Mouse (Mus musculus) hindbrain, embryonic 11.5 days (tissue): ENCODE data around the gene Cwf19l1. TPM values are rescaled to one million over a fixed set of nuclear protein-coding genes. Genes with fewer than 3 reads are reported as not detected.

Source experiments
- ATAC-seq: fragments of 200-750 bp; cut with Nextera tagmentation; 2 replicates; pipeline ENCODE4 v1.8.0; 2017; ENCODE audit warnings: mild to moderate bottlenecking, moderate TSS enrichment, moderate library complexity; ENCODE audit not compliant: low FRiP score
- DNase-seq: peaks from one replicate; pipeline ENCODE4 v3.0.0-alpha.2; 2015; ENCODE audit warnings: low spot score
- H3K27ac ChIP-seq: fragments of 300-500 bp; sonication (generic); 2 replicates; pipeline ENCODE4 v1.5.1; 2014; ENCODE audit warnings: mild to moderate bottlenecking, low read depth, low read length
- H3K27me3 ChIP-seq: fragments of 300-500 bp; sonication (generic); 2 replicates; pipeline ENCODE4 v1.6.1; 2014; ENCODE audit warnings: mild to moderate bottlenecking, low read length, moderate library complexity, mixed read lengths; ENCODE audit not compliant: control insufficient read depth, insufficient read depth
- H3K36me3 ChIP-seq: fragments of 300-500 bp; sonication (generic); 2 replicates; pipeline ENCODE4 v1.6.1; 2014; ENCODE audit warnings: mild to moderate bottlenecking, low read length, moderate library complexity, mixed read lengths; ENCODE audit not compliant: control insufficient read depth, insufficient read depth
- H3K4me1 ChIP-seq: fragments of 300-500 bp; sonication (generic); replicated peaks from 2 replicates; pipeline ENCODE4 v1.6.1; 2014; ENCODE audit warnings: low read length, mixed read lengths; ENCODE audit not compliant: control insufficient read depth, insufficient read depth
- H3K4me2 ChIP-seq: fragments of 300-500 bp; sonication (generic); replicated peaks from 2 replicates; pipeline ENCODE4 v1.6.1; 2014; ENCODE audit warnings: mild to moderate bottlenecking, low read depth, low read length
- H3K4me3 ChIP-seq: fragments of 300-500 bp; sonication (generic); 2 replicates; pipeline ENCODE4 v1.5.1; 2014; ENCODE audit warnings: low read depth, low read length
- H3K9ac ChIP-seq: fragments of 300-500 bp; sonication (generic); 2 replicates; pipeline ENCODE4 v1.6.1; 2014; ENCODE audit warnings: low read depth, low read length
- H3K9me3 ChIP-seq: fragments of 300-500 bp; sonication (generic); 2 replicates; pipeline ENCODE4 v1.6.1; 2016; ENCODE audit warnings: low read length; ENCODE audit not compliant: control insufficient read depth
- WGBS: fragments of 180-500 bp; shearing (Covaris S2); extraction: QIAGEN DNeasy Blood & Tissue Kit; methylation state at CpG from one replicate; pipeline ENCODE4 v1.1.7; 2014; 5-methylcytosine and 5-hydroxymethylcytosine counted together
- polyA plus RNA-seq: library from polyadenylated mRNA; unstranded; fragments of >200 nt; fragmentation: Nextera tagmentation; extraction: Ambion mirVana; gene quantifications from 2 replicates; pipeline ENCODE4 v1.2.1, GENCODE M21; 2014

Cwf19l1 gene
- polyA plus RNA-seq, 1 experiment from 2014 or later: 40.5 TPM

- Histone ChIP-seq H3K4me1 (peaks cover 5% of the 10 kb centered on the region; the same call in 1 of the 2 replicates), H3K4me2 (peak overlapping the region; percentile 83), H3K36me3 (peaks cover 2% of the 10 kb centered on the region; the same call in 1 of the 2 replicates), H3K9me3 (no peaks in the 10 kb centered on the region), H3K27me3 (no peaks in the 10 kb centered on the region), H3K4me3 (peak overlapping the region; percentile 97), H3K27ac (no peak overlapping the region), H3K9ac (peak overlapping the region; percentile 93)
- ATAC-seq (peak; percentile 53; the same call in 1 of the 2 replicates), DNase-seq (peak; percentile 29)
- WGBS: 30% methylated on average over 22 of the region's 22 CpGs
Observed at GRCm38 (mm10) chr19:44107661-44108521, 27.8 kb downstream of the Cwf19l1 start.

GRCm38 (mm10) chr19:44106831-44107660 lies 28.6 kb downstream of the Cwf19l1 start, which contains the start of gene Chuk:
Gene Chuk, minus strand, starts transcription at chr19:44107480.
- Histone ChIP-seq H3K9me3 (no peaks in the 10 kb centered on the region), H3K9ac (peak within 1 kb of the TSS; percentile 93), H3K4me3 (peak within 1 kb of the TSS; percentile 97), H3K4me1 (peaks cover 5% of the 10 kb centered on the region; the same call in 1 of the 2 replicates), H3K27me3 (no peaks in the 10 kb centered on the region), H3K27ac (peak within 1 kb of the TSS; percentile 60; the same call in 1 of the 2 replicates), H3K4me2 (peak within 1 kb of the TSS; percentile 83), H3K36me3 (0 out of 2 replicates have a peak, but pooled peaks cover 2% of the 10 kb centered on the region)
- DNase-seq (peak; percentile 98), ATAC-seq (peak; percentile 99)
- 1% methylated on average over 67 of the region's 67 CpGs for WGBS

DNA sequence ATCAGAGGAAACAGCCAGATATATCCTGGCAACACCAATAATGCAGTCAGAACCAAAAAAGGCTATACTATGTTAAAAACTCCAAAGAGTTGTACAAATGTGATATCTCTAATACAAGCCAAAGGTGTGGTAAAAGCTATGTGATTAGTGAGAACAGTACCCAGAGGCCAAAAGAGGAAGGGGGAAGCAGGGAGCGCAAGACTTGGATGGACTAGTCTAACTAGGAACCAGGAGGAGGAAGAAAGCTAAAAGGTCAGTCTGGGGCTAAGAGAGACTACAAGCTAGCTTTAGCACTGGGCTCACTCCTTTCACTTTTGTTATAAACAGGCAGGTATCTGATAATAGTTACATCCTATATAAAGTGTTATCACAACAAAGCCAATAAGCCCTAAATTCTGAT lies 31.3 kb downstream of the Cwf19l1 start:
- WGBS: 90% methylated on average over 1 of the region's 1 CpGs
- no peaks in the 10 kb centered on the region for H3K27me3 ChIP-seq
- DNase-seq (no peak), ATAC-seq (no peak)
- H3K9ac ChIP-seq: no peak overlapping the region
- H3K27ac ChIP-seq: no peak overlapping the region
- no peak overlapping the region for H3K4me2 ChIP-seq
- H3K4me3 ChIP-seq: no peak overlapping the region
- H3K36me3 ChIP-seq: no peaks in the 10 kb centered on the region
- H3K4me1 ChIP-seq: peaks cover 5% of the 10 kb centered on the region; the same call in 1 of the 2 replicates
- no peaks in the 10 kb centered on the region for H3K9me3 ChIP-seq

GRCm38 (mm10) chr19:44103001-44103400 lies 32.7 kb downstream of the Cwf19l1 start:
- 92% methylated on average over 3 of the region's 3 CpGs for WGBS
- no peak for ATAC-seq
- H3K9me3 ChIP-seq: no peaks in the 10 kb centered on the region
- no peak overlapping the region for H3K4me3 ChIP-seq
- DNase-seq: no peak
- no peak overlapping the region for H3K27ac ChIP-seq
- no peaks in the 10 kb centered on the region for H3K27me3 ChIP-seq
- no peak overlapping the region for H3K9ac ChIP-seq
- H3K4me2 ChIP-seq: no peak overlapping the region
- H3K36me3 ChIP-seq: no peaks in the 10 kb centered on the region
- peaks cover 5% of the 10 kb centered on the region; the same call in 1 of the 2 replicates for H3K4me1 ChIP-seq

DNA sequence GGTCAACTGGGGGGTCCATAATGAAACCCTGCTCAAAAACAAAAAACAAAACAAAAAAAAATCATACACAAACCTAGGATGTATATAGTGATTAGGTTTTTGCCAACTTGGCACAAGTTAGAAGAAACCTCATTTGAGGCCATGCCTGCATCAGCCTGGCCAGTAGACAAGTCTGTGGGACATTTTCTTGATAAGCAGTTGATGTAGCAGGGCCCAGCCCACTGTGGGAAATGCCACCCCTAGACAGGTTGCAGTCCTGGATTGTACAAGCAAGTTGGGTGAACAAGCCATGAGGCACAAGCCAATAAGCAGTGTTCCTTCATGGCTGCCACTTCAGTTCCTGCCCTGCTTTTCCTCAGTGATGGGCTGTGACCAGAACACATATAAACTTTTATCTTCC lies 34.8 kb downstream of the Cwf19l1 start:
- no peak overlapping the region for H3K9ac ChIP-seq
- no peaks in the 10 kb centered on the region for H3K9me3 ChIP-seq
- no peaks in the 10 kb centered on the region for H3K27me3 ChIP-seq
- no peak for DNase-seq
- H3K4me2 ChIP-seq: no peak overlapping the region
- no peak overlapping the region for H3K4me3 ChIP-seq
- H3K36me3 ChIP-seq: peaks cover 4% of the 10 kb centered on the region; the same call in 1 of the 2 replicates
- ATAC-seq: no peak
- no peak overlapping the region for H3K27ac ChIP-seq
- H3K4me1 ChIP-seq: no peaks in the 10 kb centered on the region; the same call in 1 of the 2 replicates

- ATAC-seq (no peak), DNase-seq (no peak)
- H3K4me2 ChIP-seq: no peak overlapping the region
- no peak overlapping the region for H3K27ac ChIP-seq
- no peak overlapping the region for H3K4me3 ChIP-seq
- no peak overlapping the region for H3K9ac ChIP-seq
- no peaks in the 10 kb centered on the region for H3K4me1 ChIP-seq
- 0 out of 2 replicates have a peak, but pooled peaks cover 5% of the 10 kb centered on the region for H3K36me3 ChIP-seq
- H3K27me3 ChIP-seq: no peaks in the 10 kb centered on the region
- 36% methylated on average over 3 of the region's 3 CpGs for WGBS
- no peaks in the 10 kb centered on the region for H3K9me3 ChIP-seq
Observed at GRCm38 (mm10) chr19:44086278-44086677, 49.4 kb downstream of the Cwf19l1 start.

DNA sequence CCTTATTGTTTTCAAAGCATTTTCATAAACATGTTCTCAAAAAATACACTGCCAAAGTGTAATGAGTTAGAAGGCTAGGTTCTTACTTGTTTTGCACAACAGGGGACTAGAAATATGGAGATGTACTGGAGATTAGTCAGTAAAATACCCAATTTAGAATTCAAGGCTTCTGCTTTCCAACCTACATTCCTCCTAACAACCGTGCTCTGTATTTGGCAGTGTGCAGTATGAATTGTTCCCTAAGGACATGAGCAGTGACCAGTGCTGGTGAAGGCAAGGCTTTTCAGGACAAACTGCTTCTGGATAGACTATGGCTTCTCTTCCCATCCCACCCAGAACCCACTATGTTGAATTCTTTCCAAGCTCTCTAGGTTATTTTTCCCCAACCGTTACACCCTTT lies 54.8 kb downstream of the Cwf19l1 start:
- no peak overlapping the region for H3K9ac ChIP-seq
- H3K9me3 ChIP-seq: no peaks in the 10 kb centered on the region
- 0 out of 2 replicates have a peak, but pooled peaks cover 3% of the 10 kb centered on the region for H3K36me3 ChIP-seq
- ATAC-seq: no peak
- H3K4me3 ChIP-seq: no peak overlapping the region
- H3K27me3 ChIP-seq: no peaks in the 10 kb centered on the region
- H3K4me1 ChIP-seq: no peaks in the 10 kb centered on the region
- DNase-seq: no peak
- no peak overlapping the region for H3K27ac ChIP-seq
- 91% methylated on average over 2 of the region's 2 CpGs for WGBS
- H3K4me2 ChIP-seq: no peak overlapping the region

GRCm38 (mm10) chr19:44080023-44080422 lies 55.7 kb downstream of the Cwf19l1 start:
- WGBS: 86% methylated on average over 2 of the region's 2 CpGs
- Histone ChIP-seq H3K4me1 (no peaks in the 10 kb centered on the region), H3K36me3 (0 out of 2 replicates have a peak, but pooled peaks cover 3% of the 10 kb centered on the region), H3K9ac (no peak overlapping the region), H3K9me3 (no peaks in the 10 kb centered on the region), H3K4me2 (no peak overlapping the region), H3K27me3 (no peaks in the 10 kb centered on the region), H3K27ac (no peak overlapping the region), H3K4me3 (no peak overlapping the region)
- DNase-seq (no peak), ATAC-seq (no peak)
